Mouse (Mus musculus) ES-Bruce4 (cell line): ENCODE measurements around the gene Usp20.

Source experiments
- CTCF ChIP-seq: IDR thresholded peaks from one replicate; pipeline ENCODE4 v1.8.1; 2011; ENCODE audit warnings: low read depth, low read length
- EP300 ChIP-seq: IDR thresholded peaks from 2 replicates; pipeline ENCODE4 v1.6.1; 2011; ENCODE audit warnings: low read depth, low read length; ENCODE audit not compliant: insufficient read depth
- POLR2A ChIP-seq: IDR thresholded peaks from one replicate; pipeline ENCODE4 v1.8.1; 2011; ENCODE audit warnings: low read length; ENCODE audit not compliant: insufficient read depth

GRCm38 (mm10) chr2:31048037-31048436 lies 66.0 kb downstream of the Usp20 start:
- no peak for TF ChIP-seq CTCF
- TF ChIP-seq POLR2A, result no peak
- TF ChIP-seq EP300, result no peak
